Mouse (Mus musculus) lung, adult 10 weeks (tissue): Measurements from ENCODE around the gene Prkar2a. TPM values are rescaled to one million over a fixed set of nuclear protein-coding genes. Genes with fewer than 3 reads are reported as not detected.

Source experiments
- polyA plus RNA-seq: library from polyadenylated mRNA; stranded (reverse); fragments of 350-450 nt; fragmentation: Illumina TruSeq; extraction: RNeasy Lipid Tissue Mini Kit (QIAGEN cat#74804); gene quantifications from one replicate; pipeline ENCODE4 v1.2.3, GENCODE M21; 2014; ENCODE audit warnings: low read depth, low replicate concordance; ENCODE audit not compliant: insufficient read depth

Gene Prkar2a
- polyA plus RNA-seq: 19.3 TPM

GRCm38 (mm10) chr9:108689106-108689505 is at the start of gene Prkar2a:
Prkar2a (plus strand) TSS chr9:108689314.

GRCm38 (mm10) chr9:108648611-108649560 is 40.2 kb upstream of the Prkar2a start, which contains the start of gene Arih2:
Arih2 (minus strand) TSS chr9:108649386.

GRCm38 (mm10) chr9:108661677-108662612 is 27.2 kb upstream of the Prkar2a start, which contains the start of gene Slc25a20:
Slc25a20 (plus strand) TSS chr9:108662088.

GRCm38 (mm10) chr9:108783548-108784463 is 94.7 kb downstream of the Prkar2a start, which contains the start of gene Ip6k2:
Ip6k2 (plus strand) TSS chr9:108783796.

Other genes starting within 250 kb of the Prkar2a start
- 16.2 TPM for gene Ccdc71, start 228.8 kb upstream of the Prkar2a start, polyA plus RNA-seq
- gene Klhdc8b, start 227.7 kb upstream of the Prkar2a start, polyA plus RNA-seq: 27.7 TPM
- 37.0 TPM for gene Lamb2, start 209.6 kb upstream of the Prkar2a start, polyA plus RNA-seq
- gene Usp19, start 198.7 kb upstream of the Prkar2a start, polyA plus RNA-seq: 38.6 TPM
- 46.7 TPM for gene Qars, start 181.6 kb upstream of the Prkar2a start, polyA plus RNA-seq
- gene Qrich1, start 172.5 kb upstream of the Prkar2a start, polyA plus RNA-seq: 27.9 TPM
- gene Impdh2, start 129.0 kb upstream of the Prkar2a start, polyA plus RNA-seq: 53.0 TPM
- gene Ndufaf3, start 121.9 kb upstream of the Prkar2a start, polyA plus RNA-seq: 37.0 TPM
- 52.3 TPM for gene Dalrd3, start 119.4 kb upstream of the Prkar2a start, polyA plus RNA-seq
- 23.5 TPM for gene Wdr6, start 110.6 kb upstream of the Prkar2a start, polyA plus RNA-seq
- 7.7 TPM for gene P4htm, start 91.6 kb upstream of the Prkar2a start, polyA plus RNA-seq
- gene Arih2, start 39.9 kb upstream of the Prkar2a start, polyA plus RNA-seq: 14.2 TPM
- 33.7 TPM for gene Slc25a20, start 27.2 kb upstream of the Prkar2a start, polyA plus RNA-seq
- gene Ip6k2, start 94.5 kb downstream of the Prkar2a start, polyA plus RNA-seq: 35.1 TPM
- 6.5 TPM for gene Nckipsd, start 119.1 kb downstream of the Prkar2a start, polyA plus RNA-seq
- 0.03 TPM for gene Celsr3, start 137.0 kb downstream of the Prkar2a start, polyA plus RNA-seq
- 7.2 TPM for gene Slc26a6, start 164.0 kb downstream of the Prkar2a start, polyA plus RNA-seq
- gene Tmem89, start 225.3 kb downstream of the Prkar2a start, polyA plus RNA-seq: not detected
- 127 TPM for gene Uqcrc1, start 247.3 kb downstream of the Prkar2a start, polyA plus RNA-seq